ENCODE assay signal across 9 mouse cellular contexts in genomic region chr15:89377938-89378828, GRCm38 (mm10). TPM values are rescaled to one million over a fixed set of nuclear protein-coding genes. Genes with fewer than 3 reads are reported as not detected.
A peak's percentile ranks its signal among the peaks of the same experiment; 100 is the strongest.
DNase-seq lines count a peak whose midpoint lies in the region; ATAC-seq and TF ChIP-seq lines count a peak whose summit lies in the region.
"Had no signal": no experiment of that assay in that cellular context is flagged by ENCODE, and none has a peak within 500 bp of the region (broad histone marks: within the 10 kb centered on the region; RNA-seq: fewer than 3 reads in every experiment).

No protein-coding gene starts in this region.

- no peak for TF ChIP-seq POLR2A in bone marrow macrophage, adult 2 months (IDR thresholded peaks at IDR 0.05; ENCODE audit: borderline replicate concordance, low read depth, low read length)

- H3K4me1 ChIP-seq in heart, embryonic 13.5 days = peaks cover 35% of the 10 kb centered on the region
- H3K4me1 ChIP-seq in bone marrow macrophage, adult 2 months (ENCODE audit: control insufficient read depth, insufficient read depth, low read length) = peaks cover 4% of the 10 kb centered on the region; the same call in 1 of the 2 replicates
- H3K4me1 ChIP-seq in forebrain, embryonic 15.5 days = peaks cover 21% of the 10 kb centered on the region
- H3K4me1 ChIP-seq in liver, embryonic 16.5 days (ENCODE audit: control insufficient read depth, low read depth, low read length) = peaks cover 29% of the 10 kb centered on the region

- peaks cover 68% of the 10 kb centered on the region for H3K27me3 ChIP-seq in heart, embryonic 13.5 days (replicated peaks)
- peaks cover 45% of the 10 kb centered on the region for H3K27me3 ChIP-seq in forebrain, embryonic 15.5 days
- peaks cover 34% of the 10 kb centered on the region for H3K27me3 ChIP-seq in liver, embryonic 16.5 days (ENCODE audit: control insufficient read depth, insufficient read depth, low read depth, low read length)

- no peaks in the 10 kb centered on the region for H3K9me3 ChIP-seq in heart, embryonic 13.5 days
- no peaks in the 10 kb centered on the region for H3K9me3 ChIP-seq in forebrain, embryonic 15.5 days
- H3K9me3 ChIP-seq in liver, embryonic 16.5 days (replicated peaks; ENCODE audit: control insufficient read depth, low read length) = no peaks in the 10 kb centered on the region

- H3K27ac ChIP-seq in heart, embryonic 13.5 days (replicated peaks) = no peak overlapping the region
- H3K27ac ChIP-seq in bone marrow macrophage, adult 2 months (ENCODE audit: insufficient read depth, low read depth, low read length) = no peak overlapping the region
- no peak overlapping the region for H3K27ac ChIP-seq in forebrain, embryonic 15.5 days (replicated peaks)
- H3K27ac ChIP-seq in liver, embryonic 16.5 days (ENCODE audit: low read length) = no peak overlapping the region
- H3K27ac ChIP-seq: macrophage had no signal

- 9% methylated on average over 46 of the region's 46 CpGs for WGBS in heart, embryonic 13.5 days
- 10% methylated on average over 46 of the region's 46 CpGs for WGBS in forebrain, embryonic 15.5 days
- WGBS in liver, embryonic 16.5 days (ENCODE audit: insufficient replicate concordance) = 19% methylated on average over 46 of the region's 46 CpGs

- H3K9ac ChIP-seq in heart, embryonic 13.5 days = peak overlapping the region; percentile 71
- H3K9ac ChIP-seq in forebrain, embryonic 15.5 days (replicated peaks) = peak overlapping the region; percentile 41
- peak overlapping the region; percentile 45; the same call in 1 of the 2 replicates for H3K9ac ChIP-seq in liver, embryonic 16.5 days (ENCODE audit: low read depth, low read length)

- H3K36me3 ChIP-seq in heart, embryonic 13.5 days = no peaks in the 10 kb centered on the region
- H3K36me3 ChIP-seq in forebrain, embryonic 15.5 days = no peaks in the 10 kb centered on the region
- no peaks in the 10 kb centered on the region for H3K36me3 ChIP-seq in liver, embryonic 16.5 days (ENCODE audit: control insufficient read depth, insufficient read depth)

- peak overlapping the region; percentile 82 for H3K4me2 ChIP-seq in heart, embryonic 13.5 days
- H3K4me2 ChIP-seq in forebrain, embryonic 15.5 days (replicated peaks) = peak overlapping the region; percentile 57
- peak overlapping the region; percentile 71 for H3K4me2 ChIP-seq in liver, embryonic 16.5 days (ENCODE audit: low read depth, low read length)

- DNase-seq in heart, adult 11 months = no peak
- no peak for DNase-seq in Muller cell, postnatal 12 days (ENCODE audit: inconsistent ontology term)
- DNase-seq in right cerebral cortex, adult 18-20 months = no peak

- ATAC-seq in heart, embryonic 13.5 days (ENCODE audit: extremely low read depth, insufficient number of reproducible peaks, low FRiP score, low TSS enrichment) = no peak
- ATAC-seq in forebrain, embryonic 15.5 days (replicated peaks) = no peak
- ATAC-seq in liver, embryonic 16.5 days (ENCODE audit: low read depth) = no peak
- no peak for ATAC-seq in CD4-positive, CD25-positive, alpha-beta regulatory T cell, adult 4 months

- H3K4me3 ChIP-seq in heart, embryonic 13.5 days = peak overlapping the region; percentile 54
- H3K4me3 ChIP-seq in bone marrow macrophage, adult 2 months (ENCODE audit: insufficient read depth, low read length) = peak overlapping the region; percentile 35
- H3K4me3 ChIP-seq in forebrain, embryonic 15.5 days = peak overlapping the region; percentile 39
- peak overlapping the region; percentile 52 for H3K4me3 ChIP-seq in liver, embryonic 16.5 days (ENCODE audit: low read depth, low read length)

- TF ChIP-seq CTCF in bone marrow macrophage, adult 2 months (IDR thresholded peaks at IDR 0.05; ENCODE audit: low read depth, low read length) = no peak

RNA-seq across cellular contexts. Expression of gene Odf3b, which starts 0.9 kb away (rescaled TPM):
- polyA plus RNA-seq in heart, embryonic 13.5 days (2015; fragmentation: Nextera tagmentation; extraction: Ambion mirVana) = 0.28 and 0.76 TPM in 2 replicates
- not detected in 2 replicates for polyA plus RNA-seq in bone marrow macrophage, adult 2 months (2012; ENCODE audit: insufficient read depth, insufficient read length, missing spikeins)
- 1.8 and 4.0 TPM in 2 replicates for polyA plus RNA-seq in forebrain, embryonic 15.5 days (2015; fragmentation: Nextera tagmentation; extraction: Ambion mirVana)
- polyA plus RNA-seq in liver, embryonic 16.5 days (2015; fragmentation: Nextera tagmentation; extraction: Ambion mirVana) = 0.73 and 0.76 TPM in 2 replicates
- polyA plus RNA-seq in CD4-positive, CD25-positive, alpha-beta regulatory T cell, adult 4 months (2017; shearing (Covaris generic)) = 1 to 10 TPM in 1 of 2 experiments, not detected in 1; 2.5 TPM
- polyA plus RNA-seq: macrophage had no signal

RNA-seq across cellular contexts. Expression of gene Tymp, which starts 1.3 kb away (rescaled TPM):
- polyA plus RNA-seq in heart, embryonic 13.5 days (2015; fragmentation: Nextera tagmentation; extraction: Ambion mirVana) = 0.99 and 1.0 TPM in 2 replicates
- 0.28 TPM in 1 of 2 replicates, not detected in the other for polyA plus RNA-seq in bone marrow macrophage, adult 2 months (2012; ENCODE audit: insufficient read depth, insufficient read length, missing spikeins)
- polyA plus RNA-seq in forebrain, embryonic 15.5 days (2015; fragmentation: Nextera tagmentation; extraction: Ambion mirVana) = 1.8 and 2.4 TPM in 2 replicates
- 0.32 and 0.39 TPM in 2 replicates for polyA plus RNA-seq in liver, embryonic 16.5 days (2015; fragmentation: Nextera tagmentation; extraction: Ambion mirVana)
- not detected for polyA plus RNA-seq in CD4-positive, CD25-positive, alpha-beta regulatory T cell, adult 4 months (2017; shearing (Covaris generic))

RNA-seq across cellular contexts. Expression of gene Sco2, which starts 4.5 kb away (rescaled TPM):
- polyA plus RNA-seq in heart, embryonic 13.5 days (2015; fragmentation: Nextera tagmentation; extraction: Ambion mirVana) = 7.1 and 7.2 TPM in 2 replicates
- 12.5 and 15.3 TPM in 2 replicates for polyA plus RNA-seq in bone marrow macrophage, adult 2 months (2012; ENCODE audit: insufficient read depth, insufficient read length, missing spikeins)
- 9.0 and 10.2 TPM in 2 replicates for polyA plus RNA-seq in forebrain, embryonic 15.5 days (2015; fragmentation: Nextera tagmentation; extraction: Ambion mirVana)
- polyA plus RNA-seq in liver, embryonic 16.5 days (2015; fragmentation: Nextera tagmentation; extraction: Ambion mirVana) = 2.9 and 3.1 TPM in 2 replicates
- 1 to 10 TPM; 1.6 to 3.0 TPM for polyA plus RNA-seq in CD4-positive, CD25-positive, alpha-beta regulatory T cell, adult 4 months (2017; shearing (Covaris generic))

RNA-seq across cellular contexts. Expression of gene Klhdc7b, which starts 6.5 kb away (rescaled TPM):
- polyA plus RNA-seq in heart, embryonic 13.5 days (2015; fragmentation: Nextera tagmentation; extraction: Ambion mirVana) = 0.04 TPM in 1 of 2 replicates, not detected in the other
- polyA plus RNA-seq in bone marrow macrophage, adult 2 months (2012; ENCODE audit: insufficient read depth, insufficient read length, missing spikeins) = not detected in 2 replicates
- not detected in 2 replicates for polyA plus RNA-seq in forebrain, embryonic 15.5 days (2015; fragmentation: Nextera tagmentation; extraction: Ambion mirVana)
- not detected in 2 replicates for polyA plus RNA-seq in liver, embryonic 16.5 days (2015; fragmentation: Nextera tagmentation; extraction: Ambion mirVana)
- polyA plus RNA-seq in CD4-positive, CD25-positive, alpha-beta regulatory T cell, adult 4 months (2017; shearing (Covaris generic)) = not detected
- polyA plus RNA-seq: macrophage had no signal

RNA-seq across cellular contexts. Expression of gene Ncaph2, which starts 22.7 kb away (rescaled TPM):
- polyA plus RNA-seq in heart, embryonic 13.5 days (2015; fragmentation: Nextera tagmentation; extraction: Ambion mirVana) = 94.1 and 109 TPM in 2 replicates
- 140 and 142 TPM in 2 replicates for polyA plus RNA-seq in bone marrow macrophage, adult 2 months (2012; ENCODE audit: insufficient read depth, insufficient read length, missing spikeins)
- polyA plus RNA-seq in forebrain, embryonic 15.5 days (2015; fragmentation: Nextera tagmentation; extraction: Ambion mirVana) = 127 and 149 TPM in 2 replicates
- 100 and 103 TPM in 2 replicates for polyA plus RNA-seq in liver, embryonic 16.5 days (2015; fragmentation: Nextera tagmentation; extraction: Ambion mirVana)
- 100 to 1,000 TPM; 189 to 193 TPM for polyA plus RNA-seq in CD4-positive, CD25-positive, alpha-beta regulatory T cell, adult 4 months (2017; shearing (Covaris generic))
